Mouse (Mus musculus) embryonic fibroblast, embryonic 13.5 days (primary cell): Measurements from ENCODE around the gene Prcp.

Experiments
- CTCF ChIP-seq: IDR thresholded peaks from 2 replicates; pipeline ENCODE4 v1.5.1; 2011; ENCODE audit warnings: mild to moderate bottlenecking, control low read depth, low read length, moderate library complexity, borderline replicate concordance; ENCODE audit not compliant: insufficient read depth
- POLR2A ChIP-seq: IDR thresholded peaks from 2 replicates; pipeline ENCODE4 v1.6.1; 2011; ENCODE audit warnings: low read depth, mild to moderate bottlenecking, control low read depth, low read length, moderate library complexity

- TF ChIP-seq CTCF: no peak
- TF ChIP-seq POLR2A: peak; percentile 43; the same call in 1 of the 2 replicates
These were observed 2.3 kb downstream of the Prcp start for GRCm38 (mm10) chr7:92876538-92876937.
